Mouse (Mus musculus): Measurements from ENCODE around the gene Cxcl16. TPM values are rescaled to one million over a fixed set of nuclear protein-coding genes. Genes with fewer than 3 reads are reported as not detected.

Gene Cxcl16
- total RNA-seq, 2 experiments from 2014 or later = 6.2 to 6.5 TPM

DNA sequence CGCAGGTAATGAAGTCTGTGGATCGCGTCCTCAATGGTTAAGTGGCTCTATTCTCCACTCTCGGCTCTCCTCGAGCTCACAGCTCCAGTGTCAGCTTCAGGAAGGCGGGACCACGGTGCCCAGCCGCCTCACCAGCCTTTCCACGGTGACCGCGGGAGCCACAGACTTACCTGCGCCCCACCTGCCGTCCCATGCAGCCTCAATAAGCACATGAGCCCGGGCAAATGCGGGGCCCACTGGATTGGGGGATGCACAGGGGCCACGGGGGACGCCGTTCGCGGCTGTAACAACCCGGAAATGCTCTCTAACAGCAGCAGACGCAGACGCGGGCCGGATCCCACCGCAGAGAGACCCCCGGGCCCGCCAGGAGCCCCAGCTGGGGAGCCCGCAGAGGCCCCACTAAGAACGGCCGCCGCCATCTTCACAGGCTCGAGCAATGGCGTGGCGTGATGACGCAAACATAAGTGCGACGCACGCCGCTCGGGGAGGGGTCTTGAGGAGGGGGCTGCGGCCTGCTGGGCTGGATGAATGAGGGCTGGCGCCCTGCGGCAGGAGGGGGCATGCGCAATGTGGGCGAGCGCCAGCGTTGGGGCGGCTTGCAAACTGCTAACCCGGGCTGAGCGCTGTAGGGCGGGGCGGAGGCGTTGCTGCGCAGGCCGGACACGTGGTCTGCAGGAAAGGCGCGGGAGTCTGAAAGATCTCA, 50.0 kb downstream of the Cxcl16 start, which contains the start of gene Pelp1:
Pelp1 (minus strand) TSS at position 438 of the 703 bp plus-strand sequence.
- peak; percentile 93 for DNase-seq

Small RNA genes lying within 50 kb of the gene (microRNA-seq; reads per million reads assigned to microRNA genes)
- gene Mir7115 = 0.35 to 0.41 reads per million in 2 experiments

Other genes starting within 250 kb of the Cxcl16 start
- gene Slc16a11, start 247.2 kb downstream of the Cxcl16 start, total RNA-seq (2021) = under 1 TPM in 1 of 2 experiments, not detected in 1; 0.43 TPM
- 1 to 10 TPM; 6.3 to 6.5 TPM for gene Slc16a13, start 238.9 kb downstream of the Cxcl16 start, total RNA-seq (2021)
- 10 to 100 TPM; 47.0 to 53.6 TPM for gene Bcl6b, start 230.2 kb downstream of the Cxcl16 start, total RNA-seq (2021)
- 10 to 100 TPM; 72.3 to 79.4 TPM for gene 0610010K14Rik, start 222.1 kb downstream of the Cxcl16 start, total RNA-seq (2021)
- gene Gm21988, start 220.2 kb downstream of the Cxcl16 start, total RNA-seq (2021) = 1 to 10 TPM; 2.4 to 2.6 TPM
- gene Rnasek, start 220.1 kb downstream of the Cxcl16 start, total RNA-seq (2021) = 10 to 100 TPM; 95.8 to 96.1 TPM
- gene Alox12, start 204.6 kb downstream of the Cxcl16 start, total RNA-seq (2021) = 1 to 10 TPM; 2.8 to 3.0 TPM
- gene Alox12e, start 137.4 kb downstream of the Cxcl16 start, total RNA-seq (2021) = under 1 TPM in 1 of 2 experiments, not detected in 1; 0.20 TPM
- gene Alox15, start 108.0 kb downstream of the Cxcl16 start, total RNA-seq (2021) = under 1 TPM; 0.19 to 0.52 TPM
- 10 to 100 TPM; 25.6 to 27.9 TPM for gene Pelp1, start 50.0 kb downstream of the Cxcl16 start, total RNA-seq (2021)
- gene Arrb2, start 27.3 kb downstream of the Cxcl16 start, total RNA-seq (2021) = 10 to 100 TPM; 12.0 to 12.7 TPM
- gene Med11, start 8.1 kb downstream of the Cxcl16 start, total RNA-seq (2021) = 10 to 100 TPM; 12.3 to 13.2 TPM
- gene Zmynd15, start 551 bp downstream of the Cxcl16 start, total RNA-seq (2021) = 1 to 10 TPM in 1 of 2 experiments, under 1 TPM in 1; 0.92 to 2.0 TPM
- gene Tm4sf5, start 45.3 kb upstream of the Cxcl16 start, total RNA-seq (2021) = 1 to 10 TPM; 1.7 to 2.5 TPM
- under 1 TPM in 1 of 2 experiments, not detected in 1; 0.43 TPM for gene Vmo1, start 54.6 kb upstream of the Cxcl16 start, total RNA-seq (2021)
- gene Gltpd2, start 59.2 kb upstream of the Cxcl16 start, total RNA-seq (2021) = not detected
- gene Psmb6, start 65.4 kb upstream of the Cxcl16 start, total RNA-seq (2021) = 100 to 1,000 TPM; 296 TPM
- gene Gm40193, start 73.0 kb upstream of the Cxcl16 start, total RNA-seq (2021) = not detected
- gene Pld2, start 80.1 kb upstream of the Cxcl16 start, total RNA-seq (2021) = 1 to 10 TPM; 8.3 to 9.3 TPM
- 10 to 100 TPM; 38.2 to 42.5 TPM for gene Mink1, start 102.9 kb upstream of the Cxcl16 start, total RNA-seq (2021)
- gene 4930544D05Rik, start 155.9 kb upstream of the Cxcl16 start, total RNA-seq (2021) = not detected
- not detected for gene Chrne, start 159.2 kb upstream of the Cxcl16 start, total RNA-seq (2021)
- under 1 TPM; 0.16 to 0.26 TPM for gene Gp1ba, start 179.1 kb upstream of the Cxcl16 start, total RNA-seq (2021)
- 10 to 100 TPM; 42.1 to 42.8 TPM for gene Rnf167, start 187.3 kb upstream of the Cxcl16 start, total RNA-seq (2021)
- 100 to 1,000 TPM; 311 to 313 TPM for gene Slc25a11, start 187.5 kb upstream of the Cxcl16 start, total RNA-seq (2021)
- 100 to 1,000 TPM; 572 to 580 TPM for gene Pfn1, start 194.7 kb upstream of the Cxcl16 start, total RNA-seq (2021)
- gene Eno3, start 197.2 kb upstream of the Cxcl16 start, total RNA-seq (2021) = 1,000 to 10,000 TPM; 1,339 to 1,391 TPM
- 10 to 100 TPM; 86.2 to 92.3 TPM for gene Spag7, start 209.4 kb upstream of the Cxcl16 start, total RNA-seq (2021)
- 10 to 100 TPM; 22.2 to 23.5 TPM for gene Camta2, start 228.1 kb upstream of the Cxcl16 start, total RNA-seq (2021)
- gene Inca1, start 240.2 kb upstream of the Cxcl16 start, total RNA-seq (2021) = 1 to 10 TPM; 1.7 to 2.2 TPM
- gene Kif1c, start 240.6 kb upstream of the Cxcl16 start, total RNA-seq (2021) = 100 to 1,000 TPM; 238 to 241 TPM

Data from heart, postnatal 4 days (tissue).